Mouse (Mus musculus) limb, embryonic 10.5 days (tissue): ENCODE measurements around the gene Gadd45b. TPM values are rescaled to one million over a fixed set of nuclear protein-coding genes. Genes with fewer than 3 reads are reported as not detected.
A peak's percentile ranks its signal among the peaks of the same experiment; 100 is the strongest.

Experiments
- DNase-seq: peaks from one replicate; pipeline ENCODE4 v3.0.0-alpha.2; 2017; ENCODE audit warnings: low spot score
- H3K27ac ChIP-seq: fragments of 300-500 bp; sonication (generic); 2 replicates; pipeline ENCODE4 v1.5.1; 2016; ENCODE audit warnings: mild to moderate bottlenecking
- H3K27me3 ChIP-seq: fragments of 300-500 bp; sonication (generic); 2 replicates; pipeline ENCODE4 v1.6.1; 2016; ENCODE audit warnings: low read depth, mild to moderate bottlenecking; ENCODE audit not compliant: poor library complexity, severe bottlenecking
- H3K36me3 ChIP-seq: fragments of 300-500 bp; sonication (generic); 2 replicates; pipeline ENCODE4 v1.6.1; 2016; ENCODE audit warnings: mild to moderate bottlenecking, moderate library complexity
- H3K4me1 ChIP-seq: fragments of 300-500 bp; sonication (generic); 2 replicates; pipeline ENCODE4 v1.6.1; 2016
- H3K4me3 ChIP-seq: fragments of 300-500 bp; sonication (generic); 2 replicates; pipeline ENCODE4 v1.5.1; 2016; ENCODE audit warnings: mild to moderate bottlenecking, moderate library complexity
- H3K9me3 ChIP-seq: fragments of 300-500 bp; sonication (generic); replicated peaks from 2 replicates; pipeline ENCODE4 v1.6.1; 2016; ENCODE audit warnings: mild to moderate bottlenecking
- WGBS: fragments of 180-500 bp; shearing (Covaris S2); methylation state at CpG from one replicate; pipeline ENCODE4 v1.1.7; 2016; 5-methylcytosine and 5-hydroxymethylcytosine counted together
- polyA plus RNA-seq: library from polyadenylated mRNA; unstranded; fragments of >200 nt; fragmentation: Nextera tagmentation; extraction: Ambion mirVana; gene quantifications from 2 replicates; pipeline ENCODE4 v1.2.1, GENCODE M21; 2016

Gene Gadd45b
- polyA plus RNA-seq, 1 experiment from 2014 or later: 9.8 TPM

GRCm38 (mm10) chr10:80900318-80901247 lies 29.3 kb upstream of the Gadd45b start, which contains the start of gene Timm13:
Timm13 (minus strand) TSS chr10:80900969.
- Histone ChIP-seq H3K36me3 (peaks cover 70% of the 10 kb centered on the region), H3K27ac (peak within 1 kb of the TSS; percentile 88)
- under 1% methylated on average over 72 of the region's 72 CpGs for WGBS

GRCm38 (mm10) chr10:80901409-80902272 lies 28.2 kb upstream of the Gadd45b start:
- Histone ChIP-seq H3K4me3 (peak overlapping the region; percentile 80), H3K27me3 (0 out of 2 replicates have a peak, but pooled peaks cover 11% of the 10 kb centered on the region), H3K36me3 (peaks cover 81% of the 10 kb centered on the region), H3K27ac (peak overlapping the region; percentile 66; the same call in 1 of the 2 replicates), H3K4me1 (peaks cover 36% of the 10 kb centered on the region), H3K9me3 (no peaks in the 10 kb centered on the region)
- no peak for DNase-seq
- WGBS: 88% methylated on average over 19 of the region's 19 CpGs

More at GRCm38 (mm10) chr10:80900318-80901247, 29.3 kb upstream of the Gadd45b start, which contains the start of gene Timm13:
- Histone ChIP-seq H3K4me3 (peak within 1 kb of the TSS; percentile 80), H3K4me1 (peaks cover 36% of the 10 kb centered on the region), H3K9me3 (no peaks in the 10 kb centered on the region), H3K27me3 (0 out of 2 replicates have a peak, but pooled peaks cover 11% of the 10 kb centered on the region)
- peak; percentile 96 for DNase-seq

DNA sequence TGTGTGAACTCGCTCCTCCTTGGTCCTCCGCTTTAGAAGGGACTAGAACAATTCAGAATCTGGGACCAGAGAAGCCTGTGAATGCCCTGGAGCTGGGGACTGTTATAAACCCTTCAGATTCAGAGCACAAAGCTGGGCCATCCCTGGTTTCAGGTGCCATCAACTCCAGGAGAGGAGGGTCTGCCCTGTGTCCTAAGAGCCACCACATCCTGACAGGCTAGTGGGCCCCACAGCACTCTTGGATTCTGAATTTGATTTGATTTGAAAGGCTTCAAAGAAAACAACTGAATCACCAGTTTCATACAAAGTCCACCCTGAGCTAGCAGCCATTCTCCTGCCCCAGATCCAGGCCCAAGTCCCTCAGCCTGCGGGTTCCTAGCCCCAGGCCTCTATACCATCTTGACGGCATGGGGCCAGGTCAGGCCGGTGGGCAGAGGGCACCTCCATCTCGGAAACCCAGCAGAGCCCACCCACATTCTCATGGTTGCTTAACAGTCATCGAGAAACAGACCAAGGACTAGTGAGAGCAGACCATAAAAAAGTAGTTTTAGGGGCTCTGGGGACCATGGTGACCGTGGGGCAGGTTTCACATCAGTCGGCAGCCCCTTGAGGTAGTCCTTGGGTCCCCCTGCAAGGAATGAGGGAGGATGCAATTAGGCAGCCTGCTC lies 27.5 kb upstream of the Gadd45b start:
- H3K27ac ChIP-seq: no peak overlapping the region
- no peak overlapping the region for H3K4me3 ChIP-seq
- H3K4me1 ChIP-seq: peaks cover 29% of the 10 kb centered on the region
- DNase-seq: no peak
- no peaks in the 10 kb centered on the region for H3K9me3 ChIP-seq
- WGBS: 92% methylated on average over 9 of the region's 9 CpGs
- peaks cover 82% of the 10 kb centered on the region for H3K36me3 ChIP-seq
- 0 out of 2 replicates have a peak, but pooled peaks cover 6% of the 10 kb centered on the region for H3K27me3 ChIP-seq

DNA sequence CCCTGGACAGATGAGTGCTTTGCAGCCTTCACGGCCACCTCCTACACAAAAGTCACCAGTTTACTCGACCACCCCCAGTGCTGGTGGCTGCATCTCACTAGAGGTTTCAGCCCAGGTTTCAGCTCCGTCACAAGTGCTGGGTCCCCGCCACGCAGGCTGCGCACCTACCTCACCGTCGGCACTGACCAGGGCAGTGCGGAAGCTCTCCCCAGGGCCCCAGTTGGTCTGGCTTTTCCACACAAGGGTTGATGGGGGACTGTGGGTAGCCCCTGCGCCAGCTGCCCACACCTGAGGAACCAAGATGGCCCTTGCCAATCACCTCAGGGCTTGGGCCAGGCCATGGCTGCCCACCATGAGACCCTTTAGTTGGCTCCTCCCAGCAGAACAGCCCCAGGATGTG lies 26.6 kb upstream of the Gadd45b start:
- Histone ChIP-seq H3K27me3 (no peaks in the 10 kb centered on the region), H3K9me3 (no peaks in the 10 kb centered on the region), H3K4me3 (no peak overlapping the region), H3K27ac (no peak overlapping the region), H3K4me1 (peaks cover 21% of the 10 kb centered on the region), H3K36me3 (peaks cover 84% of the 10 kb centered on the region)
- no peak for DNase-seq
- WGBS: 94% methylated on average over 10 of the region's 10 CpGs

DNA sequence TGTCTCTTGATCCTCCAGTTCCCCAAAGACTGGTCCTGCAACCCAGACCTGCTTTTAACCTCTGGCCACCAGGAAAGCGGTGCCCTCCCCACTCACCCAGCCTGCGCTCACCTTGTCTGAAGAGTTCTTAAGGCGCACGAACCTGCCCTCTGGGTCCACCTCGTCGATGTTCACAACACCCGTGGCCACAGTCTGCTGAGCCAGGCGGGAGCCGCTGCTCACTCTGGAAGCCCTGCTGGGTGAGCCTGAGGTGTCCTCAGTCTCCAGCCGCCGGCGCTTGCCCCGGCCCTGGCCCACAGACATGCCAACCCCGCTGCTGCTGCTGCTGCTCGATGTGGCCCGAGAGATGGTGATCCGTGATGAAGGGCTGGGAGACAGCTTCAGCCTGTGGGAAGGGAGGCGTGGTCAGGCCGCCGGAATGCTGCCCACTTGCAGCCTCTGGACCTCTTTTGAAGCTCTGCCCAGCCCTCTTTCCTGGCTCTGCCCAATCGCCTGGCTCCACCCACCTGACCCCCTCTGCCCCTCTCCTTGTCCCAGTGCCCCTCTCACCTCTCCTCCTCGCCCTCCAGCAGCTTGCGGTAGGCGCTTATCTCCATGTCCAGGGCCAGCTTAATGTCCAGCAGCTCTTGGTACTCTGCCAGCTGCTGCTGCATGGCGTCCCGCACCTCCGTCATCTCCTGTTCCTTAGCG lies 25.7 kb upstream of the Gadd45b start:
- DNase-seq: no peak
- Histone ChIP-seq H3K36me3 (peaks cover 84% of the 10 kb centered on the region), H3K9me3 (no peaks in the 10 kb centered on the region), H3K4me3 (no peak overlapping the region), H3K27ac (no peak overlapping the region), H3K4me1 (peaks cover 13% of the 10 kb centered on the region), H3K27me3 (no peaks in the 10 kb centered on the region)
- 91% methylated on average over 28 of the region's 28 CpGs for WGBS

DNA sequence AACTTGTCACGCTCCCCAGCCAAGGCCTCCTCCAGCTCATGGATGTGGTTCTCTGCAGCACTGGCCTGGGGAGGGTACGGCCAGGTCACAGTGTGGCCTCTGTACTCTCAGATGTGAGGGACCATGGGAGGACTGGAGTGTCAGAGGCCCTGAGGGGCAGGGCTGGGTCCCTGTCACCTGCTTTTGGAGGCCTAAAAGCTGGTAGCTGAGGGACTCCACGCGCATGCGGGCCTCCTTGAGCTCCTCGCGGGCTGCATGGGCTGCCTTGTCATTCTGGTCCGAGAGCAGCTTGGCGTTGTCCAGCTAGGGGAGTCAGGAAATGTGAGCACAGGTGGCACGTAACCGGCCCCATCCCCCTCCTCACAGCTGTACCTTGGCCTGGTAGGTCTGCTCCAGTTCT lies 25.2 kb upstream of the Gadd45b start:
- DNase-seq: no peak
- 91% methylated on average over 11 of the region's 11 CpGs for WGBS
- no peak overlapping the region for H3K27ac ChIP-seq
- H3K4me1 ChIP-seq: peaks cover 7% of the 10 kb centered on the region
- H3K27me3 ChIP-seq: no peaks in the 10 kb centered on the region
- H3K4me3 ChIP-seq: no peak overlapping the region
- no peaks in the 10 kb centered on the region for H3K9me3 ChIP-seq
- H3K36me3 ChIP-seq: peaks cover 84% of the 10 kb centered on the region

DNA sequence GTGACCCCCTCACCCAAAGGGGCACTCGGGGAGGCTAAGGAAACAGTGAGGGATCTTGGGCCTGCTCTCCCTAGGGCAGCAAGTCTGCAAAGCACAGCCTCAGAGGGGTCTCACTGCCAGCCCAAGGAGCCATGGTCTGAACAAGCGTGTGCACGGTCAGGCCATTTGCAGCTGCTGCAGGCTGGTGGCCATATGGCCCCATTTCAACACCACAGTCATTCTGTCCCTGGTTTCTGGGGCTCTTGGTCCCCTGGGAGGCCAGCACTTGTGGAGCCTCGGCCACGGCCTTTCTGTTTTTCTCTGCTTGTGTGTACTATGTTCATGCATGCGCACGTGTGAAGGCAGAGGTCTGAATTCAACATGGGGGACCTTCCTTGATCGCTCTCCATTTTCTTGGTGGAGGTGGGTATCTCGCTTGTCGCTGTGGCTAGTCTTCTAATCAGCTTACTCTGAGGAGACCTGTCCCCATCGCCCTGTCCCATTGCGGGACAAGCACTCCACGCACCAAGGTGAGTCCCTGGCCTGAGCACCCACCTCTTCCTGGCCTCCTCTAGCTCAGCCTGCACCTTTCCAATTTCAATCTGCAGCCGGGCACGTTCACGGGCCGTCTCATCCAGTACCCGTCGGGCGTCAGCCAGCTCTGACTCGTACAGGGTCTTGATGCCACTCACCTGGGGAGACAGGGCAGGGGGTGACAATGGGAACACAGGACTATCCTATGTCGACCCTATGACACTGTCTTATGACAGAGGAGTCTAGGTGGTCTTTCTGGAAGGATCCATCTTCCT lies 20.3 kb upstream of the Gadd45b start:
- peaks cover 96% of the 10 kb centered on the region for H3K36me3 ChIP-seq
- H3K4me3 ChIP-seq: no peak overlapping the region
- 94% methylated on average over 22 of the region's 22 CpGs for WGBS
- no peaks in the 10 kb centered on the region for H3K9me3 ChIP-seq
- no peaks in the 10 kb centered on the region for H3K27me3 ChIP-seq
- no peak overlapping the region for H3K27ac ChIP-seq
- H3K4me1 ChIP-seq: 0 out of 2 replicates have a peak, but pooled peaks cover 6% of the 10 kb centered on the region
- DNase-seq: no peak

GRCm38 (mm10) chr10:80911354-80911753 lies 18.5 kb upstream of the Gadd45b start:
- H3K27ac ChIP-seq: no peak overlapping the region
- WGBS: 91% methylated on average over 4 of the region's 4 CpGs
- DNase-seq: no peak
- no peaks in the 10 kb centered on the region for H3K9me3 ChIP-seq
- H3K4me3 ChIP-seq: no peak overlapping the region
- H3K4me1 ChIP-seq: peaks cover 12% of the 10 kb centered on the region
- H3K27me3 ChIP-seq: no peaks in the 10 kb centered on the region
- peaks cover 96% of the 10 kb centered on the region for H3K36me3 ChIP-seq

GRCm38 (mm10) chr10:80911891-80912290 lies 18.0 kb upstream of the Gadd45b start:
- no peaks in the 10 kb centered on the region for H3K9me3 ChIP-seq
- no peak for DNase-seq
- peaks cover 17% of the 10 kb centered on the region for H3K4me1 ChIP-seq
- no peak overlapping the region for H3K4me3 ChIP-seq
- no peak overlapping the region for H3K27ac ChIP-seq
- peaks cover 96% of the 10 kb centered on the region for H3K36me3 ChIP-seq
- no peaks in the 10 kb centered on the region for H3K27me3 ChIP-seq

- no peak for DNase-seq
- peaks cover 30% of the 10 kb centered on the region for H3K4me1 ChIP-seq
- H3K27me3 ChIP-seq: no peaks in the 10 kb centered on the region
- H3K27ac ChIP-seq: no peak overlapping the region
- no peak overlapping the region; the same call in 1 of the 2 replicates for H3K4me3 ChIP-seq
- 94% methylated on average over 7 of the region's 8 CpGs for WGBS
- H3K36me3 ChIP-seq: peaks cover 80% of the 10 kb centered on the region
- no peaks in the 10 kb centered on the region for H3K9me3 ChIP-seq
Observed at GRCm38 (mm10) chr10:80913364-80914011, 16.4 kb upstream of the Gadd45b start.

DNA sequence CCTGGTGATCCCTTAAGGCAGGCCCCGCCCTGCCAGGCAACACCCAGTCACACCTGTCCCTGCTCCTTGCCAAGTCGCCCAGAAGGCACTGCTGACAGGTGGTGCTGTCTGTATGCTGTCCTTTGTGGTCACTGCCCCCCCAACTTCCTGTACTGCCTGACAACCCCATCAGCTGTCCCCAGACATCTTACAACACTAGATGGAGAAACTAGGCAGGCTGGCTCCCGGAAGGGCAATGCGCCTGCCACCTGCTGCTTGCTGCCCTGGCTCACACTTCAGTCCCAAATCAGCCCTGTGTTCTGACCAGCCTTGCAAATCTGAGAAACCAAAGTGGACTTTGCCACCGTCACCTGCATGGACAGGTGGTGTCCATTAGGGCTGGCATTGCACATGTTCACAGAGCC lies 15.6 kb upstream of the Gadd45b start:
- no peaks in the 10 kb centered on the region for H3K9me3 ChIP-seq
- H3K27me3 ChIP-seq: peaks cover 3% of the 10 kb centered on the region; the same call in 1 of the 2 replicates
- no peak overlapping the region for H3K4me3 ChIP-seq
- H3K36me3 ChIP-seq: peaks cover 72% of the 10 kb centered on the region
- no peak overlapping the region for H3K27ac ChIP-seq
- H3K4me1 ChIP-seq: peaks cover 31% of the 10 kb centered on the region
- WGBS: 94% methylated on average over 5 of the region's 5 CpGs
- no peak for DNase-seq
